Mouse (Mus musculus) layer of hippocampus, adult 11-12 months (tissue): ENCODE measurements at regions not wholly inside any gene's neighbourhood (a gene's known extent, or its start where the extent isn't known, plus 50 kb on each side); places are given as distances from the start of the nearest gene placed in this dataset.

Experiments
- DNase-seq: peaks from one replicate; pipeline ENCODE4 v3.0.0; 2022; ENCODE audit warnings: low spot score

DNA sequence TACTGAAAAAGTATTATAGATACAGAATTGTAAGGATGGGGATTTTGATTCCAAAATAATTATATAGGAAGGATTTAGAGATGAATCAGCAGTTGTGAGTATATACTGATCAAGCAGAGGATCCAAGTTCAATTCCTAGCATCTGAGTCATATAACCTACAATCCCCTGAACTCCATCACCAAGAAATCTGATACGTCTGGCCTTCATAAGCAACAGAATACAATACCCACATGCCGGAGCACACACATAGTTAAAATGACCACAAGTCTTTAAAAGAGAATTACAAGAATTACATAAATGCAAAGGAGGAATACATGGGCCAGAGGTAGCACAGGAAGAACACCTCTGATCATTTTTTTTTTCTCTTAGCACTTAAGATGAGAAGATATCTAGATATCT lies 847.7 kb downstream of the D3Ertd751e start:
- no peak for DNase-seq

DNA sequence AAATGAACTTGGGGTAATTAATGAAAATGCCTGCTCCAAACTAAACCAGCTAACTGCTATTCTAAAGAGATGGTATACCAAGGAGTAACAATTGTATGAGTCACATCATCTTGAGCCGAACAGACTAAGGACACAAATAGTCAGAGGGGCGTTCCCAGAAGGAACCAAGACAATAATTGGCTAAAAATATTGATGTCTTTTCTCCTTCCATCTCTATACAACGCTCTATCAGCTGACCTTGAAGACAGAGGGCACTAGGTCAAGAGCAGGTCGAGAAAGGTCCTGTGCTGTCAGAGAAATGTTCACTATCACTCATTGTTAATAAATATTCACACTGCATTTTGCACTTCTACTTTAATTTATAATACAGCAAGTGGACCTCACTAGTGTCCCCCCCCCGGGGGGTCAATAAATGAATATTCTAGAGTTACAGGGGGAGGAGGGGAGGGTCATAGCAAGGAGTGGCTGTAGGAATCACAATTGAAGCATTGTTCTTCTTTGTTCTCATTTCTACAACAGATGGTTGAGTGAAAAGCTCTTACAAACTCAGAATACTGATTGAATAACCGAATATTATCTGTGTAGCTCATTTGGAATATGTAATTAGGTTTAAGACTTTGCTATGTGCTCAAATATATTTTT lies 851.5 kb downstream of the D3Ertd751e start:
- no peak for DNase-seq

GRCm38 (mm10) chr3:42596686-42597085 lies 854.3 kb downstream of the D3Ertd751e start:
- no peak for DNase-seq
